Mouse (Mus musculus) embryo, embryonic 10 days (tissue): ENCODE measurements at regions not wholly inside any gene's neighbourhood (a gene's known extent, or its start where the extent isn't known, plus 50 kb on each side); places are given as distances from the start of the nearest gene placed in this dataset.
"Not testable (repeated sequence)": the region's sequence is repeated elsewhere in the genome, so short reads cannot be mapped to it uniquely, and the experiment has no call there.

Experiments
- DNase-seq: peaks from one replicate; pipeline ENCODE4 v3.0.0-alpha.2; 2015; ENCODE audit warnings: low spot score

- DNase-seq: not testable (repeated sequence)
These were observed 188.2 kb upstream of the Asap2 start for GRCm38 (mm10) chr12:20802027-20802426.

GRCm38 (mm10) chr12:20805466-20805865 is 184.8 kb upstream of the Asap2 start:
- DNase-seq: not testable (repeated sequence)

GRCm38 (mm10) chr12:20806681-20807080 is 183.6 kb upstream of the Asap2 start:
- DNase-seq: no peak

GRCm38 (mm10) chr12:20813836-20814235 is 176.4 kb upstream of the Asap2 start:
- not testable (repeated sequence) for DNase-seq

GRCm38 (mm10) chr12:20815121-20815520 is 175.1 kb upstream of the Asap2 start:
- not testable (repeated sequence) for DNase-seq

GRCm38 (mm10) chr12:20815599-20815998 is 174.7 kb upstream of the Asap2 start:
- peak; percentile 24 for DNase-seq

GRCm38 (mm10) chr12:20843661-20844320 is 146.5 kb upstream of the Asap2 start:
- not testable (repeated sequence) for DNase-seq

- peak; percentile 58 for DNase-seq
These were observed 145.4 kb upstream of the Asap2 start for GRCm38 (mm10) chr12:20844873-20845272.

GRCm38 (mm10) chr12:20845297-20845696 is 145.0 kb upstream of the Asap2 start:
- peak; percentile 3 for DNase-seq

- not testable (repeated sequence) for DNase-seq
These were observed 106.2 kb upstream of the Asap2 start for GRCm38 (mm10) chr12:20884104-20884503.

- DNase-seq: peak; percentile 64
These were observed 69.4 kb upstream of the Asap2 start for GRCm38 (mm10) chr12:20920653-20921397.

GRCm38 (mm10) chr12:20921398-20922023 is 68.7 kb upstream of the Asap2 start:
- peak; percentile 9 for DNase-seq

- peak; percentile 78 for DNase-seq
These were observed 61.3 kb upstream of the Asap2 start for GRCm38 (mm10) chr12:20928966-20929365.
